Mouse (Mus musculus) embryo, embryonic 11 days (tissue): ENCODE measurements around the gene Bin2.
"Not testable (repeated sequence)": the region's sequence is repeated elsewhere in the genome, so short reads cannot be mapped to it uniquely, and the experiment has no call there.

Experiments used
- DNase-seq: peaks from one replicate; pipeline ENCODE4 v3.0.0-alpha.2; 2015

Bin2 gene

DNA sequence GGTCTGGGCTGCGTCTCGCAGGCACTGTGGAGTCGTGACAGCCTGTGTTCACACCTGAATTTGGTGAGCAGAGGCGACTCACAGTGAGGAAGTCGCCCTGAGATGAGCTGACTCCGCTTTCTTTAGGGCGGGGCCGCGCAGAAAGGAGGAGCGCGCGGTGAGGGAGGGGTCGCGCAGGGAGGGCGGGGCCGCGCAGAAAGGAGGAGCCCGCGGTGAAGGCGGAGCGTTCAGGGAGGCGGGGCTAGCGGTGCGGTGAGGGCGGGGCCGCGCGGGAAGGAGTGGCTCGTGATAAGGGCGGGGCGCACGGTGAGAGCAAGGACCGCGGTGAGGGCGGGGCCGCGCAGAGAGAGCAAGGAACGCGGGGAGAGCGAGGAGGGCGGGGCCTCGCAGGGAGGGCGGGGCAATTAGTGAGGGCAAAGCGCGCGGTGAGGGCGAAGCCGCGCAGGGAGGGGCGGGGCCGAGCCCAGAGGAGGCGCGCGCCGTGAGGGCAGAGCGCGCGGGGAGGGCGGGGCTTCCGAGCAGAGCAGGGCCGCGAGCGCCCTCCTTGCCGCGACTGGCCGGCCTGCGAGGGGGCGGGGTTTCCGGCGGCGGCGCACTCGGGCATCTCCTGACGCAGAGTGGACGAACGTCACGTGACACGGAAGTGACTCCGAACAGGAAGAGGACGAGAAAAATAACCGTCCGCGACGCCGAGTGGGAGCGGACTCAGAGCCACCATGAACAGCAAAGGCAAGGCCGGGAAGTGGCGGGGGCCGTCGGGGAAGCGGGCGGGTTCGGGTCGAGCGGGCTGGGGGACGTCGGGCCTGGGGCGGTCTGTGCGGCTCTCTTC lies 54.1 kb downstream of the Bin2 start, which contains the start of gene Dazap2:
Gene Dazap2 (plus strand): TSS at position 354 of the 829 bp plus-strand sequence.
- DNase-seq = peak; percentile 99

DNA sequence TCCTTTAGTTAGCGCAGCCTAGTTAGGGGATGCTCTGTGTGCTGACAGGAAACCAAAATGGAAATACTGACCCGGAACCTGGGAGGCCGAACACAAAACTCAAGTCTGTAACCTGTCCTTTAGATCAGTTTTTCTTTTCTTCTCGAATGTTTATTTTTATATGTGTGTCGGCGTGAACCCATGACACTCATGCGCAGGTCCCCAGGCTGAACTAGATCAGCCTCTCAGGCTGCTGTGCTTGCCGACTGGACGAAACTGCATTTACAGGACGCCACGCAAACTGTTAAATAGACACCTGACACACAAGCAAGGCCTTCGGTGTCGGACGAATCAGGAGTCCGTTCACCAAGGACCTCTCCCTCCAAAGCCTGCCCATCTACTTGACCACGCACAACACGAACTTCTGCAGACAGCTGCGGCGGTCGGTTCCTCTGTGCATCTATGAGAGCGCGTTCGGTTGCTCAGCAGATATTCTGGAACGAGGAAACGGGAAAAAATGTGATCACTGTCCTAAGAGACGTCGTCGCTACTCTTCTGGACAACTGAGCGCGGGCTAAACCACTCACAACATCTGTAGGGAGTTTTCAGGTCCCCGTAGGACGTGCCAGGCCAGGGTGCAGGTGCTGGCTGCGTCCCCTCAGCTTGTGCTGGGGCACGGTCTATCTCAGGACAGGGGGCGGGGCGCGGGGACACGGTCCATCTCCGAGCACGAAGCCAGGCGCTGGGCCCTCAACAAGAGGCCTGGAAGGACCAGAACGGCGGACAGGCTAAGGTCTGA lies 54.9 kb downstream of the Bin2 start:
- peak; percentile 34 for DNase-seq

DNA sequence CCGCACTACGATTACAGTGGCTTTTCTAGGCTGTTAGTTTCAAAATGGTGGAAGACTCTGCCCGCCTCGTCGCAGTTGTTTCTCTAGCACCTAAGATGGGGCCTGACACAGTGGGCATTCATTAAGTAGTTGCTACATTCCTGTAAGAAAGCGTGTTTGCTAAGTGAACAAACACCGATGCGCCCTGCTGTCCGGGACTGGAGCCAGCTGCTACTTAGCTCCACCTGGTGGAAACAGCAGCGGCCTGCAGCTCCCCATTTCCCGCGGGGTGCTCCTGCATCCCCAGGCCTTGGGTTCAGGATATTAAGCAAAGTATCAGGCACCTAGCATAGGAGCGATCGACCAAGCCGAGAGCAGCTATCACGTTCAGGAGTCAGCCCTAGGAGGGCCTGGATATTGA lies 55.8 kb downstream of the Bin2 start:
- peak; percentile 86 for DNase-seq

DNA sequence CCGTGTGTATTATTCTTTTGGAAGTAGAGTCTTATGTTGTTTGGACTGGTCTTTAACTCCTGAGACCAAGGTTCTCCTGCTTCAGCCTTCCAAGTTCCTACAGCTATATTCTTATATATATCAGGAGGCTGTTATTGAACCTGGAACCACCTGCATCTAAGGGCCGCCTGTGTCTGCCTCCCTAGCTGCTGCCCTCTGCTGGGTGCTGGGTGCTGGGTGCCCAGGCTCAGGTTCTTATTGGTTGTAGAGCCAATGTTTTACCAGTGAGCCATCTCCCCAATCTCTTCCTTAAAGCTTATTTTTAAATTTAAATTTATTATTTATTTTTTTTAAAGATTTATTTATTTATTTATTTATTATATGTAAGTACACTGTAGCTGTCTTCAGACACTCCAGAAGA lies 56.9 kb downstream of the Bin2 start:
- DNase-seq = no peak

DNA sequence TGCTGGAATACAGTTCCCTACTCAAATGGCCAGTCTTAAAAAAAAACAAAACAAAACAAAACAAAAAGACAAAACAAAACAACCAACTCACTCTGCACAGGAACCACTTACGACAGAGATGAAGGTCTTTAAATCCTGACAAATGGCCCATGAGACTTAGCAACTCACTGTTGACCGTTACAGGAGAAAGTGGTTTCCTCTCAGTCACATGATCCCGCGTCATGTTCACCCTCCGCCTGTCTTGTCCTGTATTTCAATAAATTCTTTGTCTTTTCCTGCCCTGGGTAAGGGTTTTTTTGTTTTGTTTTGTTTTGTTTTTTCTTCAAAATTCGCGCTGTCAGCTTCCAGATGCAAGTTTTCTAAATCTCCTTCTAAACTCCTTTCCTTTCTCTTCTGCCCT lies 57.4 kb downstream of the Bin2 start:
- no peak for DNase-seq

DNA sequence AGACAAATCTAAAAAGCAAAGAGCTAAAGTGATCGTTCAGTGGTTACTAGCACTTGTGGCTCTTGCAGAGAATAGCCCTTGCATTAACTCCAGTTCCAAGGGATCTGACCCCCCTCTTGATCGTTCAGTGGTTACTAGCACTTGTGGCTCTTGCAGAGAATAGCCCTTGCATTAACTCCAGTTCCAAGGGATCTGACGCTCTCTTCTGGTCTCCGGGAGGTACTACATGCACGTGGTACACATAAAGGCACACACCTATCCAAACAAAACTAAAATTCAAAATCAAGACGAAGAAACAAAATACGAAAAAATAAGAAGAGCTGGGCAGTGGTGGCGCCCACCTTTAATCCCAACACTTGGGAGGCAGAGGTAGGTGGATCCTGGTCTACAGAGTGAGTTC lies 62.7 kb downstream of the Bin2 start:
- not testable (repeated sequence) for DNase-seq

DNA sequence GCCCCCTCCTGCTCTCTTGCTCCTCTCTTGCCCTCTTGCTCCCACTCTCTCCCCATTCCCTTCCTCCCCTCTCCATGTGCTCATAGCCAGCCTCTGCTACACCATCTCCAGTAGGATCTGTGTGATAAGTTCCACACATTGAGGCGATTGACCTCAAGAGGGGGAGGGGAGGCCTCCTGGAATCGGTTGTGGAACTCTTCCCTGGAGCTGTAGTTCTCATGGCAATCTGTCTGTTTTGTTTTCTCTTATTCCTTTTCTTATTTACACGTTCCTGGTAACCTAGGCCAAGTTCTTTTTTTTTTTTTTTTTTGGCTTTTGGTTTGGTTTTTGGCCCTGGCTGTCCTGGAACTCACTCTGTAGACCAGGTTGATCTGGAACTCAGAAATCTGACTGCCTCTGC lies 67.7 kb downstream of the Bin2 start:
- no peak for DNase-seq

DNA sequence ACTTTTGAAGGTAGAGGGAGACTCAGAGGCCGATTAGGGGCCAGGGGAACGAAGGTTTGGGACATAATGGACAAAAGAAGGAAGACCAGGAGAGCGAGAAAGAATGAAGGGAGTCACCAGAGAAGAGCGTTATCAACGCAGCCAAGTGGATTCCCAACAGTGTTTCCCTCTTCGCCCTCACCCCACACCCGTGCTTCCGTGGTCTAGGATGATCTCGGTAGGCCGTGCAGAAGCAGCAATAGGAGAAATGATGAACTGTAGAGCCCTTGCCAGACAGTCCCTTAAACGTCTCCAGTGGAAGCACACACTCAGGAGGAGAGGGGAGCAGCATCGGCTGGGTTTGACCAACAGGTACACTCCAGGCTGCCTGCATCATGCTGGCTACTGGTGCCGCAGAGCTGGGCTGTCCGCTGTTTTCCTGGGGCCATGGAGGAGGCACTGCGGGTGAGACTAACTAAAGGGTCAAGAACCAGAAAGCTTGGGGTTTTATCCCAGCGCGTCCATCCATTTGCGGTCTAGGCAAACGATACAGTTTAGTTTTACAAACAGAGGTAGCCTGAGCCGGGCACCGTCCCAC lies 68.6 kb downstream of the Bin2 start:
- no peak for DNase-seq

DNA sequence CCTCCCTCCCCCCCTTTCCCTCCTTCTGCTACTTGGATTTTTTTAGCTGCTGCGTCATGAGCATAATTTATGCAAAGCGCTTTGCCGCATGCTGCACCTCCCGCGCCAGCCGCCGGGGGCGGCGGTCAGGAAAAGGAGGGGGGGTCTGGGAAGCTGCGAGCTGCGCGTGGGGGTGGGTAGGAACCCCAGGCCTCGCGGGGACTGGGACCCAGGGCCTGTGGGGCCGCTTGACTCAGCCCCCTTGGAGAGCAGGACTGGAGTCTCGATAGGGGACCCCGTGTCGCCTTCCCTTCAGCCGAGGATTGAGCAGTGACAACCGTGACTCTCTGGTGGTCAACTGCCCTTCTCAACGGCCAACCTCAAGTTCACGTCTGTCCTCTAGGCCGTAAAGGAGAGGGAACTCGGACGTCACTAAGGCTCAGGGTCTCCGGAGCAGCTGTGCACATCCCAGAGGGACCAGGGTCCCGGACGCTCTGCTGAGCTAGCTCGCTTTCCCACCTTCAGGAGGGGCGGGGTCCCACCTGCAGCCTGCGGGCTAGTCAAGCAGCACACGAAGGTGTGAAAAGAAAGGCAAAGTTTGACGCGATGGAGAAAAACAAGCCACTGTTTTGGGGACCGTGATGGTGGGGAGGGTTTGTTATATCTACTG lies 69.2 kb downstream of the Bin2 start:
- DNase-seq = peak; percentile 90

DNA sequence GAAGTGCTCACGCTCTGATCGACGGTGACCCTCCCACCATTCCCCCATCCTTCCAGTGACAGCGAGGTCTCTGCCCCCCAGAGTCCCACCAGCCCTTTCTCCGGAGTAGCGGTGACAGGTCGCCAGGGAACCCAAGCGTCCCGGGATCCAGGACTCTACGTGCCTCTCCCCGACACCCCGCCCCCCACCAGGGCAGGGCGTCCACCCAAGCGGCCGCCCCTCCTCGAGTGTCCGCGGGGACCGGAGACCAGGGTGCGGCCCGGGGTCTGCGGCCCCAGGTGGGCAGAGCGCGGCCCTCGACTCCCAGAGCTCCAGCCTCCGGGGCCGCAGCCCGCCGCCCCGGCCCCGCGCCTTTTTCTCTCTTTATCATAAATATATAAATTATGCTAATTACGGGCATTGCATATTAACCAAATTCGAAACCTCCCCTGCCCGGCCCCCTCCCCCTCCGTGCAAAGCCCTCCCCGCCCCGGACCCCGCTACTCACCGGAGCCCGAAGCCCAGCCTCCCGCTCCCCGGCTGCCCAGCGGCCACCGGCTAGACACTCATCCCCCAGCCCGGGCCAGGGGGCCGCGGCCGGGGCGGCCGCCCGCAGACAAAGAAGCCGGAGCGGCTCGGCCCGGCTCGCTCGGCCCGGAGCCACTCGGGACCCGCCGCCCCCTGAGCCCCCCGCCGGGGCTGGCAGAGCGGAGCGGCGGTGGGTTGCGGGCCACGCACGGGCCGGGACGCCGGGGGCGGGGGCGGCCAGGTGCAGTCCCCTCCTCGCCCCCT lies 69.9 kb downstream of the Bin2 start, which contains the start of gene Pou6f1:
Gene Pou6f1 (minus strand): TSS at position 709 of the 771 bp plus-strand sequence.
- peak; percentile 56 for DNase-seq

DNA sequence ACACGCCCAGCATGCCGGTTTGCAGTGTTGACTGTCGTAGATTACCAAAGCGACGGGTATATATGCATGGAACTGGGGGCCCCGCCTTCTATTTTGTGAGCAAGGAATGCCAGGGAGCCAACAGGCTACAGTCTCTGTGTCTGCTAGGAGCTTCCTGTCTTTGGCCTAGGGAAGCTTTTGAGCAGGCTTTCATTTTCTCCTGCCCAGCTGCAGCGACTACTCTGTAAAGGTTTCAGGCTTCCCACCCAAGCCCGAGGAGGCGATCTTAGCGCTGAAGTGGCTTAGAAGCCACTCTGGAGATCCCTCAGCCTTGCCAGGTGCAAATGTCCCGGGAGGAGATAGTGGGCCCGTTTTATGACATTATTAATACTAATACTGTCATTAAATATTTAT lies 70.5 kb downstream of the Bin2 start:
- DNase-seq = peak; percentile 62

DNA sequence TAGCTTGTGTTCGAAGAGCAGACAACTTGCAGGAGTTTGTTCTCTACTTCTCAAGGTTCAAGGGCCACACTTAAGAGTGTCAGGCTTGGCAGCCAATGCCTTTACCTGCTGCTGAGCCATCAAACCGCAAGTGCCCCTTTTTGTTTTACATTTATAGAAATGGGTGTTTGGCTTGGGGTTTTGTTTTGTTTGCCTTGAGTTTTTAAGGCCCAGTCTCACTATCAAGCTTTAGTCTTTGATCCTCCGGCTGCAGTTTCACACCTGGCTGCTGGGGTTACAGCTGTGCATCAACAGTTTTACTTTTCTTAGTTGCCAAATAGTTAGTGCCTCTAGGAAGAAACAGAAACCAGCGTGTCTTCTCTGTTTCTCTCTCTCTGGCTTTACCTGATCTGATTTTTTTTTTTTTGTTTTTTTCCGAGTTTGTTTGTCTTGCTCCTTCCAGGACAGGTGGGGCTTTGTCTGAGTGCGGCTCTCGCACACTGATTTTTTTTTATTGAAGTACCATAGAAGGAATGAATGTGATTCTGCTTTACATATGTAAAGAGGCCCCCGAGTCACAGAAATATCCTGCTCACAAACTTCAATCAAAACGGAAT lies 71.0 kb downstream of the Bin2 start:
- DNase-seq = no peak

DNA sequence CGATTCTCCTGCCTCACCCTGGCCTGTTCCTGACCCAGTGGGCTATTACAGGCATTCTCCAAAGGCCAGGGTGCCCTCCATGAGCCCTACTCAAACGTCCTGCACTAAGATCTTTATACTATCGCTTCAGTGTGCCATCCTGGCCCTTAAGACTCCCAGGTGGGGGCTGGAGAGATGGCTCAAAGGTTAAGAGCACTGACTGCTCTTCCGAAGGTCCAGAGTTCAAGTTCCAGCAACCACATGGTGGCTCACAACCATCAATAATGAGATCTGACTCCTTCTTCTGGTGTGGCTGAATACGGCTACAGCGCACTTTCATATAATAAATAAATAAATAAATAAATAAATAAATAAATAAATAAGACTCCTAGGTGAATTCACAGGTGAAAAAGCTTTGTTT lies 76.5 kb downstream of the Bin2 start:
- no peak for DNase-seq
